Mouse (Mus musculus): ENCODE data around the gene Pus7l.
A peak's percentile ranks its signal among the peaks of the same experiment; 100 is the strongest.

DNA sequence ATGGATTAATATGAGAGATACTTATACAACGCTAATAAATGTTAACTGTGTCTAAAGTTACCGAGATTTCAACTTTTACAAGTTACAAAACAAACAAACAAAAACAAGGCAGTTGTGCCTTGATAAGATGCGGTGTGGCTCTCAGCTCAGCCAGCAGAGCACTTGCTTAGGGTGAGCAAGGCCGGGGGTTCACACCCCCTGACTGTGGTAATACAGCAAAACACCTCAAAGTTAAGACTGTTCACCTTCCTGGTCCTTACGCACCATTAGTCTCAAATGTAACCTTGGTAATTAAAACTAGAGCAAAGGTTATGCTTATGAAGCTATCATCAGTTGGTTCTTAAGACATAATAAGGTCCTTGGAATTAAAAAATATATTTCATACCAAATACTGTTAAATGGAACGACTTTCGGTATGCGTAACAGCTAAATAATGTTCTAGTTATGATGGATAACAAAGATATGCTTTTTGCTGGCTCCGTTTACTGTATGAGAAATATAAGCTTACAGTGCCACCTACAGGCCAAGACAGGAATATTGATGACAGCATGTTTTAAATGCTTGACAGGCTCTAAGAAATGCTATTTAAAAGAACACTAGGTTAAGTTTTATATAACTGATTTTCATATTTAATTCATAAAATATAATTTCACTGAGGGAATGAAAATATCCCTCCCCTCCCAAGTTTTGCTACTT lies 23.0 kb downstream of the Pus7l start:
- TF ChIP-seq CTCF (IDR thresholded peaks at IDR 0.05; ENCODE audit: low read depth), result peak; percentile 72
- TF ChIP-seq EP300 (IDR thresholded peaks at IDR 0.05; ENCODE audit: low read depth), result no peak
